Mouse (Mus musculus) gastrocnemius, postnatal 14 days (tissue): ENCODE data around the gene Gfod1. TPM values are rescaled to one million over a fixed set of nuclear protein-coding genes. Genes with fewer than 3 reads are reported as not detected.

ENCODE experiments used
- DNase-seq: peaks from one replicate; pipeline ENCODE4 v3.0.0; 2021; ENCODE audit warnings: mixed read lengths
- intact Hi-C: fragments of 180-260 bp; cut with DNase I; formaldehyde crosslinking; loops from one replicate; pipeline ENCODE4 v1.15.1; 2025; ENCODE audit warnings: low total_unique reads
- total RNA-seq, 2 experiments: library from RNA; stranded (reverse); gene quantifications; 2 replicates each; pipeline ENCODE4 v1.2.3; 2021

Gene Gfod1
- total RNA-seq, 2 experiments from 2014 or later = 5.2 to 5.3 TPM

GRCm38 (mm10) chr13:43215994-43216706, 87.8 kb downstream of the Gfod1 start:
- intact Hi-C loops = no loop called here
- no peak for DNase-seq

GRCm38 (mm10) chr13:43215144-43215993, 88.6 kb downstream of the Gfod1 start:
- intact Hi-C loops = no loop called here
- no peak for DNase-seq

- peak; percentile 47 for DNase-seq
- intact Hi-C loops = no loop called here
Measured at GRCm38 (mm10) chr13:43212338-43212737, 91.6 kb downstream of the Gfod1 start.

- DNase-seq = no peak
- intact Hi-C loops = no loop called here
Measured at GRCm38 (mm10) chr13:43210956-43211355, 93.0 kb downstream of the Gfod1 start.

GRCm38 (mm10) chr13:43209560-43209959, 94.4 kb downstream of the Gfod1 start:
- DNase-seq = no peak
- intact Hi-C loops = no loop called here

GRCm38 (mm10) chr13:43208914-43209439, 95.0 kb downstream of the Gfod1 start:
- intact Hi-C loops = no loop called here
- no peak for DNase-seq

GRCm38 (mm10) chr13:43206118-43206683, 97.8 kb downstream of the Gfod1 start:
- no peak for DNase-seq
- intact Hi-C loops = no loop called here

- intact Hi-C loops = no loop called here
- DNase-seq = no peak
Measured at GRCm38 (mm10) chr13:43203641-43204040, 100.3 kb downstream of the Gfod1 start.

GRCm38 (mm10) chr13:43203234-43203633, 100.7 kb downstream of the Gfod1 start:
- intact Hi-C loops = no loop called here
- peak; percentile 50 for DNase-seq

GRCm38 (mm10) chr13:43202351-43202750, 101.6 kb downstream of the Gfod1 start:
- intact Hi-C loops = no loop called here
- DNase-seq = no peak

- DNase-seq = peak; percentile 50
- intact Hi-C loops = no loop called here
Measured at GRCm38 (mm10) chr13:43201033-43201432, 102.9 kb downstream of the Gfod1 start.

- intact Hi-C loops = no loop called here
Measured at GRCm38 (mm10) chr13:43200473-43200872, 103.5 kb downstream of the Gfod1 start.

GRCm38 (mm10) chr13:43199749-43200148, 104.2 kb downstream of the Gfod1 start:
- intact Hi-C loops = no loop called here

More at GRCm38 (mm10) chr13:43200473-43200872, 103.5 kb downstream of the Gfod1 start:
- DNase-seq = no peak

GRCm38 (mm10) chr13:43199282-43199681, 104.7 kb downstream of the Gfod1 start:
- no peak for DNase-seq
- intact Hi-C loops = no loop called here

More at GRCm38 (mm10) chr13:43199749-43200148, 104.2 kb downstream of the Gfod1 start:
- peak; percentile 43 for DNase-seq

GRCm38 (mm10) chr13:43197187-43197586, 106.8 kb downstream of the Gfod1 start:
- no peak for DNase-seq
- intact Hi-C loops = no loop called here

- DNase-seq = no peak
- intact Hi-C loops = no loop called here
Measured at GRCm38 (mm10) chr13:43196000-43196399, 108.0 kb downstream of the Gfod1 start.

- DNase-seq = no peak
- intact Hi-C loops = no loop called here
Measured at GRCm38 (mm10) chr13:43193932-43194331, 110.0 kb downstream of the Gfod1 start.

GRCm38 (mm10) chr13:43193266-43193665, 110.7 kb downstream of the Gfod1 start:
- intact Hi-C loops = no loop called here
- no peak for DNase-seq

GRCm38 (mm10) chr13:43191741-43192192, 112.2 kb downstream of the Gfod1 start:
- intact Hi-C loops = no loop called here
- DNase-seq = no peak

- no peak for DNase-seq
- intact Hi-C loops = no loop called here
Measured at GRCm38 (mm10) chr13:43191290-43191689, 112.7 kb downstream of the Gfod1 start.
